Mouse (Mus musculus) frontal cortex, adult (tissue): ENCODE measurements around the gene Tyk2.

Experiments
- ATAC-seq: cut with Nextera tagmentation; 2 replicates; pipeline ENCODE4 v1.9.2; 2017; ENCODE audit warnings: mild to moderate bottlenecking, moderate library complexity, mixed read lengths; ENCODE audit not compliant: low TSS enrichment

Tyk2 gene

GRCm38 (mm10) chr9:21149654-21150419, 18.8 kb upstream of the Tyk2 start, which contains the start of gene Cdc37:
Cdc37 (minus strand) TSS chr9:21149982.
- ATAC-seq = peak; percentile 92

GRCm38 (mm10) chr9:21149077-21149653, 18.1 kb upstream of the Tyk2 start:
- ATAC-seq = no peak

GRCm38 (mm10) chr9:21148427-21148826, 17.4 kb upstream of the Tyk2 start:
- ATAC-seq = no peak

- ATAC-seq = no peak
Measured at GRCm38 (mm10) chr9:21146722-21147121, 15.7 kb upstream of the Tyk2 start.

- no peak for ATAC-seq
Measured at GRCm38 (mm10) chr9:21145431-21145830, 14.4 kb upstream of the Tyk2 start.

GRCm38 (mm10) chr9:21144361-21144760, 13.3 kb upstream of the Tyk2 start:
- no peak for ATAC-seq

GRCm38 (mm10) chr9:21141922-21142321, 10.9 kb upstream of the Tyk2 start:
- ATAC-seq = no peak

- no peak for ATAC-seq
Measured at GRCm38 (mm10) chr9:21138386-21138785, 7.3 kb upstream of the Tyk2 start.

GRCm38 (mm10) chr9:21137229-21137628, 6.2 kb upstream of the Tyk2 start:
- ATAC-seq = peak; percentile 55; the same call in 1 of the 2 replicates

- no peak for ATAC-seq
Measured at GRCm38 (mm10) chr9:21136401-21136800, 5.4 kb upstream of the Tyk2 start.

- ATAC-seq = no peak
Measured at GRCm38 (mm10) chr9:21135941-21136381, 4.9 kb upstream of the Tyk2 start.

GRCm38 (mm10) chr9:21135329-21135890, 4.4 kb upstream of the Tyk2 start:
- no peak for ATAC-seq

- no peak for ATAC-seq
Measured at GRCm38 (mm10) chr9:21134595-21135328, 3.7 kb upstream of the Tyk2 start.

GRCm38 (mm10) chr9:21133064-21133707, 2.1 kb upstream of the Tyk2 start:
- no peak for ATAC-seq

GRCm38 (mm10) chr9:21132102-21132775, 1.2 kb upstream of the Tyk2 start:
- no peak for ATAC-seq

GRCm38 (mm10) chr9:21126259-21126627, 4.8 kb downstream of the Tyk2 start:
- ATAC-seq = no peak

- ATAC-seq = no peak
Measured at GRCm38 (mm10) chr9:21125502-21126258, 5.4 kb downstream of the Tyk2 start.

GRCm38 (mm10) chr9:21124837-21125236, 6.2 kb downstream of the Tyk2 start:
- ATAC-seq = no peak

- no peak for ATAC-seq
Measured at GRCm38 (mm10) chr9:21121483-21121882, 9.6 kb downstream of the Tyk2 start.

GRCm38 (mm10) chr9:21117073-21117472, 14.0 kb downstream of the Tyk2 start:
- no peak for ATAC-seq

GRCm38 (mm10) chr9:21115105-21115504, 15.9 kb downstream of the Tyk2 start:
- no peak for ATAC-seq
